Mouse (Mus musculus): ENCODE results near the gene Olfr1380. TPM values are rescaled to one million over a fixed set of nuclear protein-coding genes. Genes with fewer than 3 reads are reported as not detected.
"Not testable (repeated sequence)": the region's sequence is repeated elsewhere in the genome, so short reads cannot be mapped to it uniquely, and the experiment has no call there.

Olfr1380 gene
- polyA plus RNA-seq, 1 experiment from 2014 or later, result not detected

- H3K27ac ChIP-seq (ENCODE audit: low read depth, low read length); H3K4me2 ChIP-seq (ENCODE audit: low read depth, low read length, severe bottlenecking); H3K36me3 ChIP-seq (ENCODE audit: control insufficient read depth, insufficient read depth, low read length); H3K27me3 ChIP-seq (ENCODE audit: control insufficient read depth, insufficient read depth, low read length); H3K4me1 ChIP-seq (replicated peaks; ENCODE audit: control insufficient read depth, insufficient read depth, low read length); H3K9ac ChIP-seq (ENCODE audit: low read length); ATAC-seq (replicated peaks; ENCODE audit: low FRiP score); H3K9me3 ChIP-seq (ENCODE audit: control insufficient read depth, low read length); H3K4me3 ChIP-seq (ENCODE audit: low read depth, low read length); DNase-seq (ENCODE audit: low spot score): not testable (repeated sequence)
- 89% methylated on average over 8 of the region's 8 CpGs for WGBS
Measured at GRCm38 (mm10) chr11:49580452-49580851, 23.8 kb downstream of the Olfr1380 start.

- Histone ChIP-seq H3K36me3 (ENCODE audit: control insufficient read depth, insufficient read depth, low read length) (no peaks in the 10 kb centered on the region), H3K4me2 (ENCODE audit: low read depth, low read length, severe bottlenecking) (no peak overlapping the region), H3K27ac (ENCODE audit: low read depth, low read length) (no peak overlapping the region), H3K9ac (ENCODE audit: low read length) (no peak overlapping the region), H3K27me3 (ENCODE audit: control insufficient read depth, insufficient read depth, low read length) (no peaks in the 10 kb centered on the region), H3K4me3 (ENCODE audit: low read depth, low read length) (no peak overlapping the region), H3K9me3 (ENCODE audit: control insufficient read depth, low read length) (no peaks in the 10 kb centered on the region), H3K4me1 (replicated peaks; ENCODE audit: control insufficient read depth, insufficient read depth, low read length) (no peaks in the 10 kb centered on the region)
- 91% methylated on average over 19 of the region's 19 CpGs for WGBS
- no peak for ATAC-seq (replicated peaks; ENCODE audit: low FRiP score)
- DNase-seq (ENCODE audit: low spot score), result no peak
Measured at GRCm38 (mm10) chr11:49590213-49590612, 33.5 kb downstream of the Olfr1380 start.

- H3K4me3 ChIP-seq (ENCODE audit: low read depth, low read length); H3K27me3 ChIP-seq (ENCODE audit: control insufficient read depth, insufficient read depth, low read length); H3K4me2 ChIP-seq (ENCODE audit: low read depth, low read length, severe bottlenecking); H3K4me1 ChIP-seq (replicated peaks; ENCODE audit: control insufficient read depth, insufficient read depth, low read length); H3K9ac ChIP-seq (ENCODE audit: low read length); DNase-seq (ENCODE audit: low spot score); H3K27ac ChIP-seq (ENCODE audit: low read depth, low read length); H3K9me3 ChIP-seq (ENCODE audit: control insufficient read depth, low read length); ATAC-seq (replicated peaks; ENCODE audit: low FRiP score); H3K36me3 ChIP-seq (ENCODE audit: control insufficient read depth, insufficient read depth, low read length): not testable (repeated sequence)
- 53% methylated on average over 2 of the region's 2 CpGs for WGBS
Measured at GRCm38 (mm10) chr11:49597149-49597548, 40.5 kb downstream of the Olfr1380 start.

- DNase-seq (ENCODE audit: low spot score); H3K4me2 ChIP-seq (ENCODE audit: low read depth, low read length, severe bottlenecking); ATAC-seq (replicated peaks; ENCODE audit: low FRiP score); H3K27ac ChIP-seq (ENCODE audit: low read depth, low read length); H3K4me3 ChIP-seq (ENCODE audit: low read depth, low read length); H3K9me3 ChIP-seq (ENCODE audit: control insufficient read depth, low read length); H3K9ac ChIP-seq (ENCODE audit: low read length); H3K4me1 ChIP-seq (replicated peaks; ENCODE audit: control insufficient read depth, insufficient read depth, low read length); H3K36me3 ChIP-seq (ENCODE audit: control insufficient read depth, insufficient read depth, low read length): not testable (repeated sequence)
- H3K27me3 ChIP-seq (ENCODE audit: control insufficient read depth, insufficient read depth, low read length), result peaks cover 19% of the 10 kb centered on the region
- 81% methylated on average over 5 of the region's 5 CpGs for WGBS
Measured at GRCm38 (mm10) chr11:49608306-49608705, 51.6 kb downstream of the Olfr1380 start.

DNA sequence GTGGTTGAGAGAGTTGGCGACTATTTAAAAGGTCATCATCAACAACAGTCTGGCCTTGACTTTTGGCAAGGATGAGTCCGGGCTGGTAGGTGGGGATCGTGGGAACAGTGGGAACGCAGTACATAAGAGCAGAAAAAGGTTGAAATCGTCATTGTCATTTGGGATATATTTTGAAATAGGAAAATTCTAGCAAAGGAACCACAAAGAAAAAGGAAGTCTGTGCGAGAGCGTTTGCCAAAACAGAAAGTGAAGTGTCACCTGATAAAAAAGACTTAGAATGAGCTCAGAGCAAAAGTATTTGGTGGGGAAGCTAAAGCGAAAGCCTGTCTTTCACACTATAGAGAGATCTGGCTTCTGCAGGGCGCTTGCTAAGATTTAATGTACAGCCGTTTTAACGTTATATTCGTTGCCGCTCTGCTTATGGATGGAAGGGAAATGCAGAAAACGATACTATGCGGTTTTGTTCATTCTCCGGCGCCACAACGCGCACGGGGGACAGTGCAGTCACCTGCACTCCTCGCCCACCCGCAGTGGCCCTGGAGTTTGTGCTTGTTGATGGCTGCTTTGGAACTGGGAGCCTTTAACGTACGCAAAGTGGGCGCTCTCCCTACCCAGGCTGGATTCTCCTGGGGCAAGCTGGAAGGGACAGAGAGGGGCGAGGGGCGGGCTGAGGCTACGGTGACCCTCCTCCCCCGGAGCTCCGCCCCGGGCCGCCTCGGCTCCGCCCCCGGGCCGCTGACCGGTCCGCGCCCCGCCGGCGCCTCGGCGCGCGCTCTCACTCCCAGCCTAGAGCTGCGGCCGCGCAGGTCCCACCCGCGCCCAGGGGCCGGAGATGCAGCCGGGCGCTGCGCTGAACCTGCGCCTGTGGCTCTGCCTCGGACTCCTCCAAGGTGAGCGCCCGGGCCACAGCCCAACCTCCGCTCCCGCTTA lies 52.5 kb downstream of the Olfr1380 start, which contains the start of gene Flt4:
Gene Flt4 (plus strand): TSS at position 326 of the 930 bp plus-strand sequence.
- H3K27me3 ChIP-seq (ENCODE audit: control insufficient read depth, insufficient read depth, low read length), result peaks cover 19% of the 10 kb centered on the region
- H3K9ac ChIP-seq (ENCODE audit: low read length); H3K9me3 ChIP-seq (ENCODE audit: control insufficient read depth, low read length); H3K4me1 ChIP-seq (replicated peaks; ENCODE audit: control insufficient read depth, insufficient read depth, low read length); H3K36me3 ChIP-seq (ENCODE audit: control insufficient read depth, insufficient read depth, low read length); H3K27ac ChIP-seq (ENCODE audit: low read depth, low read length): not testable (repeated sequence)
- H3K4me2 ChIP-seq (ENCODE audit: low read depth, low read length, severe bottlenecking), result peak within 1 kb of the TSS; percentile 54
- peak; percentile 87 for ATAC-seq (replicated peaks; ENCODE audit: low FRiP score)
- DNase-seq (ENCODE audit: low spot score), result peak; percentile 64
- H3K4me3 ChIP-seq (ENCODE audit: low read depth, low read length), result peak within 1 kb of the TSS; percentile 33
- WGBS, result 5% methylated on average over 49 of the region's 61 CpGs

- Histone ChIP-seq H3K27me3 (ENCODE audit: control insufficient read depth, insufficient read depth, low read length) (peaks cover 19% of the 10 kb centered on the region), H3K4me3 (ENCODE audit: low read depth, low read length) (peak overlapping the region; percentile 33), H3K4me2 (ENCODE audit: low read depth, low read length, severe bottlenecking) (peak overlapping the region; percentile 54)
- H3K9me3 ChIP-seq (ENCODE audit: control insufficient read depth, low read length); H3K27ac ChIP-seq (ENCODE audit: low read depth, low read length); DNase-seq (ENCODE audit: low spot score); H3K4me1 ChIP-seq (replicated peaks; ENCODE audit: control insufficient read depth, insufficient read depth, low read length); H3K9ac ChIP-seq (ENCODE audit: low read length); H3K36me3 ChIP-seq (ENCODE audit: control insufficient read depth, insufficient read depth, low read length): not testable (repeated sequence)
- ATAC-seq (replicated peaks; ENCODE audit: low FRiP score), result peak; percentile 34; the same call in 1 of the 2 replicates
- WGBS, result 2% methylated on average over 49 of the region's 52 CpGs
Measured at GRCm38 (mm10) chr11:49609868-49610824, 53.5 kb downstream of the Olfr1380 start.

GRCm38 (mm10) chr11:49611349-49611748 lies 54.7 kb downstream of the Olfr1380 start:
- H3K4me3 ChIP-seq (ENCODE audit: low read depth, low read length); ATAC-seq (replicated peaks; ENCODE audit: low FRiP score); H3K9ac ChIP-seq (ENCODE audit: low read length); H3K4me2 ChIP-seq (ENCODE audit: low read depth, low read length, severe bottlenecking); H3K27ac ChIP-seq (ENCODE audit: low read depth, low read length); H3K36me3 ChIP-seq (ENCODE audit: control insufficient read depth, insufficient read depth, low read length); H3K9me3 ChIP-seq (ENCODE audit: control insufficient read depth, low read length); H3K4me1 ChIP-seq (replicated peaks; ENCODE audit: control insufficient read depth, insufficient read depth, low read length): not testable (repeated sequence)
- peaks cover 19% of the 10 kb centered on the region for H3K27me3 ChIP-seq (ENCODE audit: control insufficient read depth, insufficient read depth, low read length)
- DNase-seq (ENCODE audit: low spot score), result peak; percentile 38
- 29% methylated on average over 3 of the region's 3 CpGs for WGBS

- Histone ChIP-seq H3K4me2 (ENCODE audit: low read depth, low read length, severe bottlenecking) (no peak overlapping the region), H3K4me1 (replicated peaks; ENCODE audit: control insufficient read depth, insufficient read depth, low read length) (no peaks in the 10 kb centered on the region), H3K27ac (ENCODE audit: low read depth, low read length) (no peak overlapping the region), H3K9ac (ENCODE audit: low read length) (no peak overlapping the region), H3K9me3 (ENCODE audit: control insufficient read depth, low read length) (no peaks in the 10 kb centered on the region), H3K36me3 (ENCODE audit: control insufficient read depth, insufficient read depth, low read length) (no peaks in the 10 kb centered on the region), H3K4me3 (ENCODE audit: low read depth, low read length) (no peak overlapping the region), H3K27me3 (ENCODE audit: control insufficient read depth, insufficient read depth, low read length) (peaks cover 19% of the 10 kb centered on the region)
- 58% methylated on average over 3 of the region's 3 CpGs for WGBS
- DNase-seq (ENCODE audit: low spot score), result peak; percentile 41
- no peak for ATAC-seq (replicated peaks; ENCODE audit: low FRiP score)
Measured at GRCm38 (mm10) chr11:49612154-49612553, 55.5 kb downstream of the Olfr1380 start.
